Mouse (Mus musculus) limb, embryonic 11.5 days (tissue): Measurements from ENCODE around the gene Smo. TPM values are rescaled to one million over a fixed set of nuclear protein-coding genes. Genes with fewer than 3 reads are reported as not detected.

Experiments used
- ATAC-seq: fragments of 200-750 bp; cut with Nextera tagmentation; 2 replicates; pipeline ENCODE4 v1.8.0; 2017; ENCODE audit warnings: low read depth; ENCODE audit not compliant: insufficient number of reproducible peaks, low FRiP score, low TSS enrichment
- DNase-seq: peaks from one replicate; pipeline ENCODE4 v3.0.0-alpha.2; 2015; ENCODE audit warnings: low spot score
- H3K27ac ChIP-seq: fragments of 300-500 bp; sonication (generic); replicated peaks from 2 replicates; pipeline ENCODE4 v1.5.1; 2014; ENCODE audit warnings: low read depth, mild to moderate bottlenecking, low read length
- H3K27me3 ChIP-seq: fragments of 300-500 bp; sonication (generic); 2 replicates; pipeline ENCODE4 v1.6.1; 2014; ENCODE audit warnings: mild to moderate bottlenecking, low read length, mixed read lengths; ENCODE audit not compliant: control insufficient read depth, insufficient read depth
- H3K36me3 ChIP-seq: fragments of 300-500 bp; sonication (generic); 2 replicates; pipeline ENCODE4 v1.6.1; 2014; ENCODE audit warnings: mild to moderate bottlenecking, low read length, moderate library complexity, mixed read lengths; ENCODE audit not compliant: control insufficient read depth, insufficient read depth
- H3K4me1 ChIP-seq: fragments of 300-500 bp; sonication (generic); 2 replicates; pipeline ENCODE4 v1.6.1; 2014; ENCODE audit warnings: low read length, mixed read lengths; ENCODE audit not compliant: control insufficient read depth, insufficient read depth
- H3K4me2 ChIP-seq: fragments of 300-500 bp; sonication (generic); 2 replicates; pipeline ENCODE4 v1.6.1; 2014; ENCODE audit warnings: low read depth, mild to moderate bottlenecking, moderate library complexity; ENCODE audit not compliant: severe bottlenecking
- H3K4me3 ChIP-seq: fragments of 300-500 bp; sonication (generic); 2 replicates; pipeline ENCODE4 v1.5.1; 2014; ENCODE audit warnings: low read depth, low read length
- H3K9ac ChIP-seq: fragments of 300-500 bp; sonication (generic); 2 replicates; pipeline ENCODE4 v1.6.1; 2014; ENCODE audit warnings: mild to moderate bottlenecking, low read length
- H3K9me3 ChIP-seq: fragments of 300-500 bp; sonication (generic); 2 replicates; pipeline ENCODE4 v1.6.1; 2016; ENCODE audit warnings: low read length; ENCODE audit not compliant: control insufficient read depth
- WGBS: fragments of 180-500 bp; shearing (Covaris S2); extraction: QIAGEN DNeasy Blood & Tissue Kit; methylation state at CpG from one replicate; pipeline ENCODE4 v1.1.7; 2014; 5-methylcytosine and 5-hydroxymethylcytosine counted together
- polyA plus RNA-seq: library from polyadenylated mRNA; unstranded; fragments of >200 nt; fragmentation: Nextera tagmentation; extraction: Ambion mirVana; gene quantifications from 2 replicates; pipeline ENCODE4 v1.2.1, GENCODE M21; 2014

Gene Smo
- polyA plus RNA-seq, 1 experiment from 2014 or later = 67.5 TPM

- DNase-seq (no peak), ATAC-seq (no peak)
- no peak overlapping the region for H3K4me2 ChIP-seq
- no peak overlapping the region for H3K27ac ChIP-seq
- peaks cover 4% of the 10 kb centered on the region for H3K27me3 ChIP-seq
- H3K9ac ChIP-seq = no peak overlapping the region
- WGBS = 53% methylated on average over 3 of the region's 3 CpGs
- H3K4me1 ChIP-seq = 0 out of 2 replicates have a peak, but pooled peaks cover 4% of the 10 kb centered on the region
- no peaks in the 10 kb centered on the region for H3K36me3 ChIP-seq
- no peak overlapping the region for H3K4me3 ChIP-seq
- H3K9me3 ChIP-seq = no peaks in the 10 kb centered on the region
Observed at GRCm38 (mm10) chr6:29697548-29697947, 37.8 kb upstream of the Smo start.

GRCm38 (mm10) chr6:29699085-29699745 is 36.1 kb upstream of the Smo start:
- Histone ChIP-seq H3K36me3 (no peaks in the 10 kb centered on the region), H3K9ac (no peak overlapping the region), H3K27me3 (no peaks in the 10 kb centered on the region; the same call in 1 of the 2 replicates), H3K9me3 (no peaks in the 10 kb centered on the region), H3K4me1 (0 out of 2 replicates have a peak, but pooled peaks cover 4% of the 10 kb centered on the region), H3K4me2 (no peak overlapping the region), H3K27ac (no peak overlapping the region), H3K4me3 (no peak overlapping the region)
- 86% methylated on average over 7 of the region's 7 CpGs for WGBS
- ATAC-seq = no peak
- DNase-seq = no peak

GRCm38 (mm10) chr6:29701051-29701450 is 34.3 kb upstream of the Smo start:
- ATAC-seq (no peak), DNase-seq (no peak)

GRCm38 (mm10) chr6:29702126-29702525 is 33.2 kb upstream of the Smo start:
- no peak overlapping the region for H3K9ac ChIP-seq
- H3K4me3 ChIP-seq = no peak overlapping the region
- no peak for ATAC-seq
- no peaks in the 10 kb centered on the region for H3K9me3 ChIP-seq
- WGBS = 90% methylated on average over 3 of the region's 3 CpGs
- no peak overlapping the region for H3K27ac ChIP-seq
- H3K4me2 ChIP-seq = no peak overlapping the region
- H3K36me3 ChIP-seq = no peaks in the 10 kb centered on the region
- no peak for DNase-seq
- no peaks in the 10 kb centered on the region for H3K4me1 ChIP-seq
- H3K27me3 ChIP-seq = no peaks in the 10 kb centered on the region

More at GRCm38 (mm10) chr6:29701051-29701450, 34.3 kb upstream of the Smo start:
- H3K36me3 ChIP-seq = no peaks in the 10 kb centered on the region
- no peaks in the 10 kb centered on the region for H3K4me1 ChIP-seq
- no peaks in the 10 kb centered on the region for H3K9me3 ChIP-seq
- WGBS = 60% methylated on average over 6 of the region's 6 CpGs
- no peak overlapping the region for H3K4me3 ChIP-seq
- no peak overlapping the region for H3K27ac ChIP-seq
- no peak overlapping the region for H3K4me2 ChIP-seq
- H3K27me3 ChIP-seq = no peaks in the 10 kb centered on the region
- no peak overlapping the region for H3K9ac ChIP-seq

- Histone ChIP-seq H3K9ac (no peak overlapping the region), H3K27me3 (no peaks in the 10 kb centered on the region)
Observed at GRCm38 (mm10) chr6:29704143-29704542, 31.2 kb upstream of the Smo start.

GRCm38 (mm10) chr6:29707902-29708301 is 27.4 kb upstream of the Smo start:
- 12% methylated on average over 2 of the region's 2 CpGs for WGBS
- H3K4me2 ChIP-seq = no peak overlapping the region
- H3K27me3 ChIP-seq = no peaks in the 10 kb centered on the region
- H3K9ac ChIP-seq = no peak overlapping the region
- ATAC-seq (no peak), DNase-seq (peak; percentile 38)
- H3K4me1 ChIP-seq = peaks cover 14% of the 10 kb centered on the region; the same call in 1 of the 2 replicates
- no peaks in the 10 kb centered on the region for H3K9me3 ChIP-seq
- no peak overlapping the region for H3K27ac ChIP-seq
- H3K36me3 ChIP-seq = no peaks in the 10 kb centered on the region
- H3K4me3 ChIP-seq = no peak overlapping the region

More at GRCm38 (mm10) chr6:29704143-29704542, 31.2 kb upstream of the Smo start:
- no peaks in the 10 kb centered on the region for H3K9me3 ChIP-seq
- no peaks in the 10 kb centered on the region for H3K36me3 ChIP-seq
- peaks cover 7% of the 10 kb centered on the region; the same call in 1 of the 2 replicates for H3K4me1 ChIP-seq
- no peak overlapping the region for H3K4me2 ChIP-seq
- WGBS = 87% methylated on average over 5 of the region's 5 CpGs
- H3K27ac ChIP-seq = no peak overlapping the region
- H3K4me3 ChIP-seq = no peak overlapping the region
- ATAC-seq = no peak
- no peak for DNase-seq

GRCm38 (mm10) chr6:29711318-29711717 is 24.0 kb upstream of the Smo start:
- Histone ChIP-seq H3K9me3 (no peaks in the 10 kb centered on the region), H3K4me2 (no peak overlapping the region), H3K36me3 (no peaks in the 10 kb centered on the region), H3K4me1 (peaks cover 14% of the 10 kb centered on the region; the same call in 1 of the 2 replicates), H3K4me3 (no peak overlapping the region), H3K9ac (no peak overlapping the region), H3K27ac (no peak overlapping the region), H3K27me3 (no peaks in the 10 kb centered on the region)
- ATAC-seq (no peak), DNase-seq (peak; percentile 52)
- 15% methylated on average over 3 of the region's 3 CpGs for WGBS

GRCm38 (mm10) chr6:29712011-29712584 is 23.2 kb upstream of the Smo start:
- ATAC-seq (no peak), DNase-seq (no peak)
- Histone ChIP-seq H3K4me3 (no peak overlapping the region), H3K27me3 (no peaks in the 10 kb centered on the region; the same call in 1 of the 2 replicates), H3K27ac (no peak overlapping the region), H3K9me3 (no peaks in the 10 kb centered on the region), H3K4me1 (peaks cover 14% of the 10 kb centered on the region; the same call in 1 of the 2 replicates), H3K36me3 (no peaks in the 10 kb centered on the region), H3K9ac (no peak overlapping the region), H3K4me2 (no peak overlapping the region)
- 51% methylated on average over 3 of the region's 3 CpGs for WGBS
